Mouse (Mus musculus) midbrain, embryonic 13.5 days (tissue): Measurements from ENCODE around the gene Lysmd1. TPM values are rescaled to one million over a fixed set of nuclear protein-coding genes. Genes with fewer than 3 reads are reported as not detected.
"Not testable (repeated sequence)": the region's sequence is repeated elsewhere in the genome, so short reads cannot be mapped to it uniquely, and the experiment has no call there.

Source experiments
- ATAC-seq: fragments of 200-750 bp; cut with Nextera tagmentation; 2 replicates; pipeline ENCODE4 v1.8.0; 2017; ENCODE audit warnings: mild to moderate bottlenecking, moderate TSS enrichment, moderate library complexity
- H3K27ac ChIP-seq: fragments of 300-500 bp; sonication (generic); 2 replicates; pipeline ENCODE4 v1.5.1; 2015; ENCODE audit warnings: inconsistent platforms, mild to moderate bottlenecking, moderate library complexity
- H3K27me3 ChIP-seq: fragments of 300-500 bp; sonication (generic); 2 replicates; pipeline ENCODE4 v1.6.1; 2015; ENCODE audit warnings: mild to moderate bottlenecking, inconsistent platforms
- H3K36me3 ChIP-seq: fragments of 300-500 bp; sonication (generic); 2 replicates; pipeline ENCODE4 v1.6.1; 2015; ENCODE audit warnings: mild to moderate bottlenecking, inconsistent platforms
- H3K4me1 ChIP-seq: fragments of 300-500 bp; sonication (generic); replicated peaks from 2 replicates; pipeline ENCODE4 v1.6.1; 2015; ENCODE audit warnings: inconsistent platforms
- H3K4me2 ChIP-seq: fragments of 300-500 bp; sonication (generic); replicated peaks from 2 replicates; pipeline ENCODE4 v1.6.1; 2015; ENCODE audit warnings: moderate library complexity, mild to moderate bottlenecking, inconsistent platforms
- H3K4me3 ChIP-seq: fragments of 300-500 bp; sonication (generic); replicated peaks from 2 replicates; pipeline ENCODE4 v1.5.1; 2015; ENCODE audit warnings: mild to moderate bottlenecking, inconsistent platforms
- H3K9ac ChIP-seq: fragments of 300-500 bp; sonication (generic); replicated peaks from 2 replicates; pipeline ENCODE4 v1.6.1; 2015; ENCODE audit warnings: mild to moderate bottlenecking, inconsistent platforms
- H3K9me3 ChIP-seq: fragments of 300-500 bp; sonication (generic); 2 replicates; pipeline ENCODE4 v1.6.1; 2016; ENCODE audit warnings: mild to moderate bottlenecking, inconsistent platforms
- WGBS: fragments of 180-500 bp; shearing (Covaris S2); methylation state at CpG from one replicate; pipeline ENCODE4 v1.1.7; 2015; 5-methylcytosine and 5-hydroxymethylcytosine counted together
- polyA plus RNA-seq: library from polyadenylated mRNA; unstranded; fragments of >200 nt; fragmentation: Nextera tagmentation; extraction: Ambion mirVana; gene quantifications from 2 replicates; pipeline ENCODE4 v1.2.1, GENCODE M21; 2015

Gene Lysmd1
- 36.2 and 38.1 TPM in 2 replicates for polyA plus RNA-seq

- Histone ChIP-seq H3K36me3 (peaks cover 32% of the 10 kb centered on the region), H3K27ac (peak within 1 kb of the TSS; percentile 74), H3K27me3 (no peaks in the 10 kb centered on the region), H3K4me1 (peaks cover 23% of the 10 kb centered on the region), H3K9me3 (no peaks in the 10 kb centered on the region), H3K4me3 (peak within 1 kb of the TSS; percentile 72), H3K9ac (peak within 1 kb of the TSS; percentile 83), H3K4me2 (peak within 1 kb of the TSS; percentile 90)
- ATAC-seq, result peak; percentile 95
- WGBS, result under 1% methylated on average over 20 of the region's 20 CpGs
Measured at GRCm38 (mm10) chr3:95133680-95134101, at the start of gene Lysmd1, which contains the start of gene Scnm1. Gene Lysmd1 (plus strand): TSS chr3:95134088. Gene Scnm1 (minus strand): TSS chr3:95134011.

GRCm38 (mm10) chr3:95088071-95088470 lies 45.8 kb upstream of the Lysmd1 start:
- Histone ChIP-seq H3K9ac (no peak overlapping the region), H3K4me3 (no peak overlapping the region), H3K9me3 (no peaks in the 10 kb centered on the region), H3K4me2 (no peak overlapping the region), H3K27ac (no peak overlapping the region), H3K36me3 (no peaks in the 10 kb centered on the region), H3K27me3 (no peaks in the 10 kb centered on the region), H3K4me1 (no peaks in the 10 kb centered on the region)
- WGBS, result 100% methylated on average over 1 of the region's 1 CpGs
- ATAC-seq, result no peak

DNA sequence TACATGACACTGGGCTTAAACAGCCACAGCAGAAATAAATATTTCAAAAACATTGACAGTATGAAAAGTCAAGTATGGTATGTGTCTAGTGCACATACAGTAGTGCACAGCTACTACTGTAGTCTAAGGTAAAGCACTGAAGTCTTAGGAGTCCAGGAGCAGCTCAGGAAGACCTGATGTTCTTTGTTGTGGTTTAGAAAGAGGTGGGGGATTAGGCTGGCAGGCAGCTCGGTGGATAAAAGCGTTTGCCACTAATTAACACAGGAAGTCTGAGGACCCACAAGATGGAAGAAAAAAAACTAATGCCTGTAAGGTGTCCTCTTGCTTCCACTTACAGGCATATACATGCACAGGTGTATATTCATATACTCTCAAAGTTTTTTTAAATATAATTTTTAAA lies 33.0 kb upstream of the Lysmd1 start:
- Histone ChIP-seq H3K27ac (no peak overlapping the region), H3K4me2 (no peak overlapping the region), H3K9me3 (no peaks in the 10 kb centered on the region), H3K4me3 (no peak overlapping the region), H3K4me1 (peaks cover 31% of the 10 kb centered on the region), H3K9ac (no peak overlapping the region), H3K36me3 (peaks cover 24% of the 10 kb centered on the region), H3K27me3 (no peaks in the 10 kb centered on the region)
- 45% methylated on average over 2 of the region's 2 CpGs for WGBS
- no peak for ATAC-seq

DNA sequence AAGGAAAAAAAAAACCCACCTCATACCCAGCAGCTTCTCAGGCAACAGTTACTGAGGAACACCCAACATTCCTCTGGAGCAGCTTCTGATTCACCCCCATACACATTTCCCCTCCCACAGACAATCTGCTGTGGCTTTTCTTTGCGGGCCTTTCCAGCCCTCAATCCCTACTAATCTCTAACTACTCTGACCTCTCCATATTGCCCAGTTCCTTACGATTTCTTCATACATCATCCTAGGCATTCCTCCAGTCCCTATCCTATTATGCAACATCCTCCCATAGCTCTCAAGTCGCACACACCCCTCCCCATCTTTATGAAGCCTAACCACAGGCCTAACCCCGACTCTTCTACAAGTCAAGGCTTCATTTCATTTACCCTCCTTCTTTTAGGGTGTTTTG lies 28.8 kb upstream of the Lysmd1 start:
- no peak overlapping the region for H3K27ac ChIP-seq
- no peak for ATAC-seq
- WGBS, result 69% methylated on average over 4 of the region's 4 CpGs

DNA sequence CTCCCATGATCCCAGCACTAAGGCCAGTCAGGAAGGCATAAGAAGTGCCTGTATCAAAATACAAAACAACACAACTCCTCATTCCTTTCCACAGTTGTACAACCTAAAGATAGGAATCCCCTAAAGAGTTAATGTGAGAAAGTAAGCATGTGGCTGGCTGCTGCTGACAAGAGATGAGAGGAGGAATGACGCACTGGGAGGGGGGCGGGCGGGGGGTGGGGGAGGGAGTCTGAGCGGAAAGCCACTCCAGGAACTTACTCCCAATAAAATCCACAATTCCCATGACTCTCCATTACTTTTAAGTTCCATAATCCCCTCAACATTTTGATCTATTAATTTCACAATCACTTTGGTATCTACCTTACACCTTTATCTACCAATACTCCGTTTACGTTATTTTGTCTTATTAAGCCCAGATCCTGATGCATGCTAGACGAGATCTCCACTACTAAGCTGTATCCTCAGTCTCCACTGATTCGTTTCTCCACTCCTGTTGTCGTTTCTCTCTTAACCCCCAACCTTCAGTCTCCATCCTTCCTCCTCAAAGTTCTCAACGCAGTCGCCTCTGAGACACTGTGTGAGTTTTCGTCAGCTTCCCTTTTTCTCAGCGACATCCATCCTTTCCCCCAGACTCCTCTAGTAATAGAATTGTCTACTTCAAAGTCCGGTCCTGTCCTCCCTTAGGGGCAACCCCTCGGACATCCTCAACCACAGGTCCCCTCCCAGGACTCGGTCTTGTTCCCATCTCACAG lies 28.1 kb upstream of the Lysmd1 start:
- Histone ChIP-seq H3K4me2 (peak overlapping the region; percentile 76), H3K4me1 (peaks cover 30% of the 10 kb centered on the region), H3K4me3 (peak overlapping the region; percentile 86), H3K36me3 (peaks cover 13% of the 10 kb centered on the region; the same call in 1 of the 2 replicates), H3K27me3 (no peaks in the 10 kb centered on the region), H3K27ac (peak overlapping the region; percentile 87), H3K9me3 (no peaks in the 10 kb centered on the region), H3K9ac (peak overlapping the region; percentile 88)
- 4% methylated on average over 16 of the region's 16 CpGs for whole genome bisulfite sequencing
- ATAC-seq, result no peak

More for the DNA sequence above, 28.8 kb upstream of the Lysmd1 start:
- Histone ChIP-seq H3K4me1 (peaks cover 31% of the 10 kb centered on the region), H3K9ac (peak overlapping the region; percentile 88), H3K27me3 (no peaks in the 10 kb centered on the region), H3K9me3 (no peaks in the 10 kb centered on the region), H3K36me3 (peaks cover 13% of the 10 kb centered on the region; the same call in 1 of the 2 replicates), H3K4me3 (peak overlapping the region; percentile 86), H3K4me2 (peak overlapping the region; percentile 76)

DNA sequence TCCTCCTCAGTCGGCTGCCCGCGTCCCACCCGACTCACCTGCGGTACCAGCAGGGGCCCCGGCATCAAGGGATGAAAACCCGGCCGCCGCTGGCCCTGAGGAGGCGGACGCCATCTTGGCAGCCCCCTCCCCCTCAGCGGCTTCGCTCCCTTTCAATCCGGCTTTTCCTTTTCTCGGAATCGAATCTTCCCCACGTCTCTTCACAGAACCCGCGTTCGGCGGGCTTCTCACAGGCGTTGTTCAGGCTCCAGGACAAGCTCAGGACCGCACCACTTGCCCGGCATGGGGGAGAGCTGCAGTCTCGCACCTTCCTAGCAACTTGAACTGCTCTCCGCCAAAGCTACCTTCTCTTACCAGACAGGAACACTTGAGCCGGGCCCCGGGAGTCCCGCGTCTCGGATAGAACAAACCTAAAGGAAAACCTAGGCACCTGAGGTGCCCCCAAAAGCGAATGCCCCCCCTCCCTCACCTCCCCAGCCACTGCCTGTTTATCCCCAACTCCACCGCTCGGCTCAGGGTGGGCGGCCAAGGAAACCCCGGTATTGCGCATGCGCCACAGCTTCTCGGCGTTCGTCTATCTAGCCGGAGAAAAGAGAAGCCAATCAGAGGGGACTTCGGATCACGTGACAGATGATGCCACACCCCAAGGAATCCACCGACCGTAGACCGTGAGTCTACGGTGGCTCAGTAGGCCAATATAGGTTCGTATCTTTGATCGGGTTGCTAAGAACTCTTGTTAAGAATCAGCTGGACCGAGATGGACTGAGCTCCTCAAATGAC lies 27.4 kb upstream of the Lysmd1 start, which contains the start of gene Pip5k1a:
Gene Pip5k1a (minus strand): TSS at position 593 of the 780 bp plus-strand sequence.
- peak within 1 kb of the TSS; percentile 76 for H3K4me2 ChIP-seq
- H3K27ac ChIP-seq, result peak within 1 kb of the TSS; percentile 87
- H3K9ac ChIP-seq, result peak within 1 kb of the TSS; percentile 88
- H3K4me1 ChIP-seq, result peaks cover 22% of the 10 kb centered on the region
- peaks cover 5% of the 10 kb centered on the region; the same call in 1 of the 2 replicates for H3K36me3 ChIP-seq
- H3K27me3 ChIP-seq, result no peaks in the 10 kb centered on the region
- WGBS, result under 1% methylated on average over 51 of the region's 51 CpGs
- peak; percentile 92 for ATAC-seq
- H3K9me3 ChIP-seq, result no peaks in the 10 kb centered on the region
- peak within 1 kb of the TSS; percentile 86 for H3K4me3 ChIP-seq

GRCm38 (mm10) chr3:95107308-95107707 lies 26.6 kb upstream of the Lysmd1 start:
- not testable (repeated sequence) for H3K9ac ChIP-seq, ATAC-seq, H3K27me3 ChIP-seq, H3K27ac ChIP-seq, H3K36me3 ChIP-seq, H3K9me3 ChIP-seq
- peaks cover 21% of the 10 kb centered on the region for H3K4me1 ChIP-seq
- peak overlapping the region; percentile 86 for H3K4me3 ChIP-seq
- H3K4me2 ChIP-seq, result peak overlapping the region; percentile 55

GRCm38 (mm10) chr3:95107898-95108297 lies 26.0 kb upstream of the Lysmd1 start:
- no peaks in the 10 kb centered on the region for H3K36me3 ChIP-seq
- no peak overlapping the region for H3K27ac ChIP-seq
- no peak overlapping the region for H3K9ac ChIP-seq
- H3K4me3 ChIP-seq, result no peak overlapping the region
- no peak overlapping the region for H3K4me2 ChIP-seq
- no peaks in the 10 kb centered on the region for H3K9me3 ChIP-seq
- ATAC-seq, result no peak
- peaks cover 24% of the 10 kb centered on the region for H3K4me1 ChIP-seq
- 72% methylated on average over 2 of the region's 2 CpGs for WGBS
- H3K27me3 ChIP-seq, result no peaks in the 10 kb centered on the region

DNA sequence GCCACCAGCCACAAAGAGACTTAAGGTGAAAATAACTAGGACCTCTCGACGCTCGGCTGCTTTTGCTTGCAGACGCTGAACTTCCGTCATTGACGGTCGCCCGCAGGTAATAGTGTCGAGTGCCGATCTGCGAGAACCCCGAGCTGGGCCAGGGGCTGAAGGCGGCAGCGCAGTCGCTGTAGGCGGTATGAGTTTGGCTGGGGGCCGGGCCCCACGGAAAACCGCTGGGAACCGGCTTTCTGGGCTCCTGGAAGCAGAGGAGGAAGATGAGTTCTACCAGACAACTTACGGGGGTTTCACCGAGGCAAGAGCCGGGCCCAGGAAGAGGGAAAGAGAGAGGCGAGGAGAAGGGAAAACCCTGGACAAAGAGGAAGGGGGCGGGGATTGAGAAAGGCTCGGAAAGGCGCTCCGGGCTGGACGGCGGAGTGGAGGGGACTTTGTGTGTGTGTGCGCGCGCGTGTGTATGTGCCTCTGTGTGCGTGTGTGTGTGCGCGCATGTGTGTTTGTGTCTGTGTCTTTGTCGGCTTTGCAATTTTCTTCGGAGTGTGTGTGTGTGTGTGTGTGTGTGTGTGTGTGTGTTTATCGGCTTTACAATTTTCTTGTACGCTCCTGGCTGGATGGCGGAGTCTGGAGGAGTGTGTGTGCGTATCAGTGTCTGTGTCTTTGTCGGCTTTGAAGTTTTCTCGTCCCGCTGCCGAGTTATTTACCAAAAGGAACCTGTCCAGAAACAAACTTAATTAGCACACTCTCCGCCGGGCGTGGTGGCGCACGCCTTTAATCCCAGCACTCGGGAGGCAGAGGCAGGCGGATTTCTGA lies 22.8 kb upstream of the Lysmd1 start, which contains the start of gene Vps72:
Gene Vps72 (plus strand): TSS at position 112 of the 816 bp plus-strand sequence.
- H3K4me1 ChIP-seq, result peaks cover 19% of the 10 kb centered on the region
- no peaks in the 10 kb centered on the region for H3K27me3 ChIP-seq
- WGBS, result 1% methylated on average over 54 of the region's 54 CpGs
- H3K36me3 ChIP-seq, result peaks cover 16% of the 10 kb centered on the region
- peak within 1 kb of the TSS; percentile 52 for H3K4me2 ChIP-seq
- H3K9me3 ChIP-seq, result no peaks in the 10 kb centered on the region
- ATAC-seq, result peak; percentile 74
- H3K9ac ChIP-seq, result peak within 1 kb of the TSS; percentile 85
- peak within 1 kb of the TSS; percentile 95 for H3K27ac ChIP-seq
- H3K4me3 ChIP-seq, result peak within 1 kb of the TSS; percentile 82

GRCm38 (mm10) chr3:95112760-95113159 lies 21.1 kb upstream of the Lysmd1 start:
- H3K36me3 ChIP-seq, result peaks cover 25% of the 10 kb centered on the region
- peak overlapping the region; percentile 36; the same call in 1 of the 2 replicates for H3K9ac ChIP-seq
- peaks cover 19% of the 10 kb centered on the region for H3K4me1 ChIP-seq
- H3K4me2 ChIP-seq, result peak overlapping the region; percentile 52; the same call in 1 of the 2 replicates
- H3K4me3 ChIP-seq, result peak overlapping the region; percentile 82; the same call in 1 of the 2 replicates
- ATAC-seq, result no peak
- H3K27me3 ChIP-seq, result no peaks in the 10 kb centered on the region
- no peak overlapping the region for H3K27ac ChIP-seq
- no peaks in the 10 kb centered on the region for H3K9me3 ChIP-seq
- WGBS, result 96% methylated on average over 1 of the region's 1 CpGs

- H3K27ac ChIP-seq, result no peak overlapping the region
- H3K9me3 ChIP-seq, result no peaks in the 10 kb centered on the region
- WGBS, result 95% methylated on average over 2 of the region's 2 CpGs
- peaks cover 74% of the 10 kb centered on the region for H3K36me3 ChIP-seq
- ATAC-seq, result no peak
- peaks cover 9% of the 10 kb centered on the region for H3K4me1 ChIP-seq
- no peak overlapping the region for H3K4me3 ChIP-seq
- H3K9ac ChIP-seq, result no peak overlapping the region
- no peak overlapping the region for H3K4me2 ChIP-seq
- no peaks in the 10 kb centered on the region for H3K27me3 ChIP-seq
Measured at GRCm38 (mm10) chr3:95117751-95118150, 16.1 kb upstream of the Lysmd1 start.
